Mouse (Mus musculus) midbrain, embryonic 14.5 days (tissue): Measurements from ENCODE around the gene Tbl3. TPM values are rescaled to one million over a fixed set of nuclear protein-coding genes. Genes with fewer than 3 reads are reported as not detected.

Source experiments
- ATAC-seq: fragments of 200-750 bp; cut with Nextera tagmentation; 2 replicates; pipeline ENCODE4 v1.8.0; 2017; ENCODE audit warnings: moderate number of reproducible peaks, moderate library complexity; ENCODE audit not compliant: low FRiP score, low TSS enrichment
- DNase-seq: peaks from one replicate; pipeline ENCODE4 v3.0.0-alpha.2; 2015
- H3K27ac ChIP-seq: fragments of 300-500 bp; sonication (generic); replicated peaks from 2 replicates; pipeline ENCODE4 v1.5.1; 2014; ENCODE audit warnings: mild to moderate bottlenecking, low read depth, low read length, moderate library complexity
- H3K27me3 ChIP-seq: fragments of 300-500 bp; sonication (generic); 2 replicates; pipeline ENCODE4 v1.6.1; 2014; ENCODE audit warnings: low read length, control low read depth, mixed read lengths; ENCODE audit not compliant: control insufficient read depth, insufficient read depth
- H3K36me3 ChIP-seq: fragments of 300-500 bp; sonication (generic); 2 replicates; pipeline ENCODE4 v1.6.1; 2014; ENCODE audit warnings: low read length, control low read depth; ENCODE audit not compliant: control insufficient read depth, insufficient read depth
- H3K4me1 ChIP-seq: fragments of 300-500 bp; sonication (generic); 2 replicates; pipeline ENCODE4 v1.6.1; 2014; ENCODE audit warnings: mild to moderate bottlenecking, antibody characterized with exemption, low read length, control low read depth; ENCODE audit not compliant: control insufficient read depth, insufficient read depth
- H3K4me2 ChIP-seq: fragments of 300-500 bp; sonication (generic); 2 replicates; pipeline ENCODE4 v1.6.1; 2014; ENCODE audit warnings: mild to moderate bottlenecking, low read length, moderate library complexity
- H3K4me3 ChIP-seq: fragments of 300-500 bp; sonication (generic); replicated peaks from 2 replicates; pipeline ENCODE4 v1.5.1; 2014; ENCODE audit warnings: low read depth, low read length
- H3K9ac ChIP-seq: fragments of 300-500 bp; sonication (generic); replicated peaks from 2 replicates; pipeline ENCODE4 v1.6.1; 2014; ENCODE audit warnings: mild to moderate bottlenecking, low read length, moderate library complexity
- H3K9me3 ChIP-seq: fragments of 300-500 bp; sonication (generic); 2 replicates; pipeline ENCODE4 v1.6.1; 2016; ENCODE audit warnings: low read length, control low read depth, mixed read lengths; ENCODE audit not compliant: control insufficient read depth
- WGBS: fragments of 180-500 bp; shearing (Covaris S2); extraction: QIAGEN DNeasy Blood & Tissue Kit; methylation state at CpG from one replicate; pipeline ENCODE4 v1.1.7; 2014; 5-methylcytosine and 5-hydroxymethylcytosine counted together
- polyA plus RNA-seq: library from polyadenylated mRNA; unstranded; fragments of >200 nt; fragmentation: Nextera tagmentation; extraction: Ambion mirVana; gene quantifications from 2 replicates; pipeline ENCODE4 v1.2.1, GENCODE M21; 2014

Gene Tbl3
- polyA plus RNA-seq, 1 experiment from 2014 or later, result 73.0 TPM

- ATAC-seq (no peak), DNase-seq (no peak)
- WGBS, result 11% methylated on average over 6 of the region's 6 CpGs
- Histone ChIP-seq H3K4me2 (no peak overlapping the region), H3K9me3 (no peaks in the 10 kb centered on the region), H3K36me3 (peaks cover 13% of the 10 kb centered on the region; the same call in 1 of the 2 replicates), H3K27ac (no peak overlapping the region), H3K27me3 (no peaks in the 10 kb centered on the region), H3K4me3 (no peak overlapping the region), H3K4me1 (no peaks in the 10 kb centered on the region), H3K9ac (no peak overlapping the region)
These were observed 8.1 kb upstream of the Tbl3 start for GRCm38 (mm10) chr17:24715556-24715955.

- Histone ChIP-seq H3K4me2 (no peak overlapping the region), H3K4me3 (no peak overlapping the region), H3K9me3 (no peaks in the 10 kb centered on the region), H3K27ac (no peak overlapping the region), H3K9ac (no peak overlapping the region), H3K27me3 (no peaks in the 10 kb centered on the region), H3K4me1 (peaks cover 10% of the 10 kb centered on the region; the same call in 1 of the 2 replicates), H3K36me3 (peaks cover 19% of the 10 kb centered on the region)
- ATAC-seq, result no peak
- WGBS, result 27% methylated on average over 2 of the region's 2 CpGs
- peak; percentile 52 for DNase-seq
These were observed 1.2 kb upstream of the Tbl3 start for GRCm38 (mm10) chr17:24708646-24709045.

- DNase-seq (peak; percentile 28), ATAC-seq (no peak; the same call in 1 of the 2 replicates)
- peaks cover 24% of the 10 kb centered on the region for H3K36me3 ChIP-seq
- peak overlapping the region; percentile 77 for H3K4me2 ChIP-seq
- no peaks in the 10 kb centered on the region for H3K9me3 ChIP-seq
- peak overlapping the region; percentile 77 for H3K27ac ChIP-seq
- H3K4me1 ChIP-seq, result peaks cover 10% of the 10 kb centered on the region; the same call in 1 of the 2 replicates
- no peaks in the 10 kb centered on the region for H3K27me3 ChIP-seq
- H3K4me3 ChIP-seq, result peak overlapping the region; percentile 68
- peak overlapping the region; percentile 58 for H3K9ac ChIP-seq
- 5% methylated on average over 24 of the region's 24 CpGs for WGBS
These were observed 453 bp upstream of the Tbl3 start for GRCm38 (mm10) chr17:24707801-24708425.

- Histone ChIP-seq H3K4me2 (no peak overlapping the region), H3K27ac (no peak overlapping the region), H3K9me3 (no peaks in the 10 kb centered on the region), H3K4me3 (no peak overlapping the region), H3K36me3 (peaks cover 42% of the 10 kb centered on the region), H3K27me3 (no peaks in the 10 kb centered on the region), H3K9ac (no peak overlapping the region), H3K4me1 (peaks cover 10% of the 10 kb centered on the region; the same call in 1 of the 2 replicates)
- no peak for ATAC-seq
- WGBS, result 95% methylated on average over 3 of the region's 3 CpGs
- DNase-seq, result no peak
These were observed 1.6 kb downstream of the Tbl3 start for GRCm38 (mm10) chr17:24705821-24706220.

- Histone ChIP-seq H3K4me2 (no peak overlapping the region), H3K36me3 (peaks cover 60% of the 10 kb centered on the region)
These were observed 6.2 kb downstream of the Tbl3 start for GRCm38 (mm10) chr17:24701251-24701650.

GRCm38 (mm10) chr17:24699473-24699872, 8.0 kb downstream of the Tbl3 start:
- H3K36me3 ChIP-seq, result peaks cover 49% of the 10 kb centered on the region
- H3K27me3 ChIP-seq, result no peaks in the 10 kb centered on the region
- no peak overlapping the region for H3K27ac ChIP-seq
- no peak overlapping the region for H3K4me3 ChIP-seq
- DNase-seq (no peak), ATAC-seq (no peak)
- peaks cover 14% of the 10 kb centered on the region; the same call in 1 of the 2 replicates for H3K4me1 ChIP-seq
- H3K9ac ChIP-seq, result no peak overlapping the region
- H3K4me2 ChIP-seq, result no peak overlapping the region
- 71% methylated on average over 2 of the region's 2 CpGs for WGBS
- no peaks in the 10 kb centered on the region for H3K9me3 ChIP-seq

More at GRCm38 (mm10) chr17:24701251-24701650, 6.2 kb downstream of the Tbl3 start:
- WGBS, result 93% methylated on average over 9 of the region's 9 CpGs
- Histone ChIP-seq H3K27me3 (no peaks in the 10 kb centered on the region), H3K27ac (no peak overlapping the region), H3K4me1 (peaks cover 9% of the 10 kb centered on the region; the same call in 1 of the 2 replicates), H3K4me3 (no peak overlapping the region), H3K9me3 (no peaks in the 10 kb centered on the region), H3K9ac (0 out of 2 replicates have a peak overlapping the region, but pooled peaks have one; percentile 3)
- ATAC-seq (no peak), DNase-seq (no peak)

GRCm38 (mm10) chr17:24698715-24699114, 8.7 kb downstream of the Tbl3 start:
- H3K9me3 ChIP-seq, result no peaks in the 10 kb centered on the region
- H3K27ac ChIP-seq, result no peak overlapping the region
- no peak overlapping the region for H3K4me2 ChIP-seq
- DNase-seq, result no peak
- no peak for ATAC-seq
- H3K4me3 ChIP-seq, result no peak overlapping the region
- no peaks in the 10 kb centered on the region for H3K27me3 ChIP-seq
- WGBS, result 67% methylated on average over 9 of the region's 9 CpGs
- peaks cover 42% of the 10 kb centered on the region for H3K36me3 ChIP-seq
- H3K4me1 ChIP-seq, result peaks cover 14% of the 10 kb centered on the region; the same call in 1 of the 2 replicates
- H3K9ac ChIP-seq, result no peak overlapping the region

GRCm38 (mm10) chr17:24697985-24698384, 9.5 kb downstream of the Tbl3 start:
- DNase-seq (no peak), ATAC-seq (no peak)
- H3K27ac ChIP-seq, result no peak overlapping the region
- H3K9me3 ChIP-seq, result no peaks in the 10 kb centered on the region
- H3K36me3 ChIP-seq, result peaks cover 42% of the 10 kb centered on the region
- H3K4me3 ChIP-seq, result no peak overlapping the region
- no peak overlapping the region for H3K4me2 ChIP-seq
- H3K4me1 ChIP-seq, result peaks cover 14% of the 10 kb centered on the region; the same call in 1 of the 2 replicates
- no peak overlapping the region for H3K9ac ChIP-seq
- no peaks in the 10 kb centered on the region for H3K27me3 ChIP-seq
- WGBS, result 20% methylated on average over 5 of the region's 5 CpGs
